In genomic region chr11:97628568-97629518, GRCm38 (mm10) we compare ENCODE assay signal across 7 mouse cellular contexts. TPM values are rescaled to one million over a fixed set of nuclear protein-coding genes. Genes with fewer than 3 reads are reported as not detected.
A peak's percentile ranks its signal among the peaks of the same experiment; 100 is the strongest.
DNase-seq lines count a peak whose midpoint lies in the region; ATAC-seq and TF ChIP-seq lines count a peak whose summit lies in the region.

No protein-coding gene starts in this region.

- H3K9me3 ChIP-seq in embryonic facial prominence, embryonic 10.5 days = no peaks in the 10 kb centered on the region
- no peaks in the 10 kb centered on the region for H3K9me3 ChIP-seq in liver, embryonic 12.5 days (replicated peaks)

- TF ChIP-seq POLR2A in olfactory bulb, adult 2 months (IDR thresholded peaks at IDR 0.05; ENCODE audit: insufficient read depth, low read depth, low read length) = no peak

- peak overlapping the region; percentile 87 for H3K4me2 ChIP-seq in liver, embryonic 12.5 days

- H3K36me3 ChIP-seq in embryonic facial prominence, embryonic 10.5 days (replicated peaks) = no peaks in the 10 kb centered on the region
- no peaks in the 10 kb centered on the region for H3K36me3 ChIP-seq in liver, embryonic 12.5 days

- H3K27me3 ChIP-seq in embryonic facial prominence, embryonic 10.5 days (replicated peaks; ENCODE audit: low read depth, poor library complexity, severe bottlenecking) = peaks cover 78% of the 10 kb centered on the region
- H3K27me3 ChIP-seq in liver, embryonic 12.5 days (replicated peaks) = peaks cover 96% of the 10 kb centered on the region

- peak; percentile 17; the same call in 1 of the 2 replicates for ATAC-seq in liver, embryonic 12.5 days

- H3K9ac ChIP-seq in liver, embryonic 12.5 days = peak overlapping the region; percentile 70

- peaks cover 58% of the 10 kb centered on the region for H3K4me1 ChIP-seq in embryonic facial prominence, embryonic 10.5 days
- peaks cover 24% of the 10 kb centered on the region for H3K4me1 ChIP-seq in liver, embryonic 12.5 days
- peaks cover 23% of the 10 kb centered on the region for H3K4me1 ChIP-seq in olfactory bulb, adult 2 months (ENCODE audit: control insufficient read depth, insufficient read depth, low read length)

- peak overlapping the region; percentile 93 for H3K27ac ChIP-seq in embryonic facial prominence, embryonic 10.5 days (replicated peaks)
- no peak overlapping the region for H3K27ac ChIP-seq in liver, embryonic 12.5 days
- no peak overlapping the region for H3K27ac ChIP-seq in olfactory bulb, adult 2 months (ENCODE audit: insufficient read depth, low read depth, low read length)

- DNase-seq in urinary bladder, postnatal 14 days (ENCODE audit: low spot score) = peak; percentile 20
- DNase-seq in urinary bladder, postnatal 36 days (ENCODE audit: low spot score in 2 of 2) = no peak
- peak; percentile 79 for DNase-seq in embryonic facial prominence, embryonic 10.5 days (ENCODE audit: low spot score)
- peak; percentile 45 for DNase-seq in heart, postnatal 4 days
- DNase-seq in right cerebral cortex, postnatal 25 days = no peak

- no peak for TF ChIP-seq CTCF in olfactory bulb, adult 2 months (IDR thresholded peaks at IDR 0.05; ENCODE audit: insufficient read depth, low read depth, low read length)

- under 1% methylated on average over 105 of the region's 106 CpGs for WGBS in embryonic facial prominence, embryonic 10.5 days
- under 1% methylated on average over 100 of the region's 106 CpGs for WGBS in liver, embryonic 12.5 days (ENCODE audit: insufficient replicate concordance)
- 1% methylated on average over 106 of the region's 106 CpGs for WGBS in olfactory bulb, adult 2 months

- peak overlapping the region; percentile 86 for H3K4me3 ChIP-seq in embryonic facial prominence, embryonic 10.5 days
- H3K4me3 ChIP-seq in liver, embryonic 12.5 days = peak overlapping the region; percentile 63
- H3K4me3 ChIP-seq in olfactory bulb, adult 2 months (ENCODE audit: insufficient read depth, low read depth, low read length) = peak overlapping the region; percentile 78

RNA-seq across cellular contexts. Expression of gene Epop, which starts 0.7 kb away (rescaled TPM):
- 13.0 and 14.4 TPM in 2 replicates for polyA plus RNA-seq in embryonic facial prominence, embryonic 10.5 days (2016; fragmentation: Nextera tagmentation; extraction: Ambion mirVana)
- total RNA-seq in heart, postnatal 4 days (2021) = 1 to 10 TPM; 1.4 TPM
- polyA plus RNA-seq in liver, embryonic 12.5 days (2016; fragmentation: Nextera tagmentation; extraction: Ambion mirVana) = 3.6 and 4.1 TPM in 2 replicates
- not detected in 2 replicates for polyA plus RNA-seq in olfactory bulb, adult 2 months (2012; ENCODE audit: insufficient read depth, insufficient read length, low replicate concordance, missing spikeins)

RNA-seq across cellular contexts. Expression of gene Mllt6, which starts 34.4 kb away (rescaled TPM):
- 2.1 and 2.2 TPM in 2 replicates for polyA plus RNA-seq in embryonic facial prominence, embryonic 10.5 days (2016; fragmentation: Nextera tagmentation; extraction: Ambion mirVana)
- 10 to 100 TPM; 50.2 to 51.1 TPM for total RNA-seq in heart, postnatal 4 days (2021)
- 0.32 and 0.33 TPM in 2 replicates for polyA plus RNA-seq in liver, embryonic 12.5 days (2016; fragmentation: Nextera tagmentation; extraction: Ambion mirVana)
- polyA plus RNA-seq in olfactory bulb, adult 2 months (2012; ENCODE audit: insufficient read depth, insufficient read length, low replicate concordance, missing spikeins) = 69.4 and 106 TPM in 2 replicates

RNA-seq across cellular contexts. Expression of gene Srcin1, which starts 52.9 kb away (rescaled TPM):
- polyA plus RNA-seq in embryonic facial prominence, embryonic 10.5 days (2016; fragmentation: Nextera tagmentation; extraction: Ambion mirVana) = 0.72 and 0.80 TPM in 2 replicates
- under 1 TPM; 0.12 to 0.23 TPM for total RNA-seq in heart, postnatal 4 days (2021)
- polyA plus RNA-seq in liver, embryonic 12.5 days (2016; fragmentation: Nextera tagmentation; extraction: Ambion mirVana) = 0.01 and 0.10 TPM in 2 replicates
- not detected in 2 replicates for polyA plus RNA-seq in olfactory bulb, adult 2 months (2012; ENCODE audit: insufficient read depth, insufficient read length, low replicate concordance, missing spikeins)

RNA-seq across cellular contexts. Expression of gene Cisd3, which starts 56.8 kb away (rescaled TPM):
- 18.2 and 20.0 TPM in 2 replicates for polyA plus RNA-seq in embryonic facial prominence, embryonic 10.5 days (2016; fragmentation: Nextera tagmentation; extraction: Ambion mirVana)
- total RNA-seq in heart, postnatal 4 days (2021) = 10 to 100 TPM; 96.7 to 98.0 TPM
- 12.6 and 14.7 TPM in 2 replicates for polyA plus RNA-seq in liver, embryonic 12.5 days (2016; fragmentation: Nextera tagmentation; extraction: Ambion mirVana)
- polyA plus RNA-seq in olfactory bulb, adult 2 months (2012; ENCODE audit: insufficient read depth, insufficient read length, low replicate concordance, missing spikeins) = not detected in 2 replicates

Comparison
In these comparisons a context has a peak if more than half of its experiments do, and no peak if none do; other contexts are left out.
1. DNase-seq: peak in urinary bladder, postnatal 14 days (single experiment), embryonic facial prominence, embryonic 10.5 days (single experiment) and heart, postnatal 4 days (single experiment); none in urinary bladder, postnatal 36 days (0 of 2) and right cerebral cortex, postnatal 25 days (single experiment).
2. RNA of gene Mllt6, which starts 34.4 kb away (polyA plus RNA-seq): 69.4 to 106 TPM in olfactory bulb, adult 2 months; 2.1 to 2.2 TPM in embryonic facial prominence, embryonic 10.5 days and 0.32 to 0.33 TPM in liver, embryonic 12.5 days; every median in the first group is over 10 times any median in the second.
3. Peak in every context shown above with its lines, with median percentiles within 50 percentile points of each other: H3K4me3 ChIP-seq.